Mouse (Mus musculus): ENCODE results near the gene Creb5. TPM values are rescaled to one million over a fixed set of nuclear protein-coding genes. Genes with fewer than 3 reads are reported as not detected.

Gene Creb5
- 1 to 10 TPM; 2.1 to 3.2 TPM for total RNA-seq (2021)
- long read RNA-seq, experiment 1: 0 reads
- long read RNA-seq, experiment 2: 0 reads

GRCm38 (mm10) chr6:53287038-53287561, at the start of gene Creb5:
Gene Creb5 (plus strand): TSS chr6:53287270.
- DNase-seq: peak; percentile 84 to 91

- no peak for DNase-seq
These were observed 27.2 kb upstream of the Creb5 start for GRCm38 (mm10) chr6:53259841-53260240.

GRCm38 (mm10) chr6:53262401-53262800, 24.7 kb upstream of the Creb5 start:
- no peak for DNase-seq

- DNase-seq: no peak
These were observed 20.0 kb upstream of the Creb5 start for GRCm38 (mm10) chr6:53267036-53267435.

GRCm38 (mm10) chr6:53267732-53268505, 19.2 kb upstream of the Creb5 start:
- DNase-seq: no peak

GRCm38 (mm10) chr6:53271216-53271615, 15.9 kb upstream of the Creb5 start:
- no peak for DNase-seq

- DNase-seq: no peak
These were observed 15.4 kb upstream of the Creb5 start for GRCm38 (mm10) chr6:53271636-53272035.

- peak; percentile 28 to 35 for DNase-seq
These were observed 557 bp upstream of the Creb5 start for GRCm38 (mm10) chr6:53286389-53287037.

- peak; percentile 45 to 49 for DNase-seq
These were observed 702 bp downstream of the Creb5 start for GRCm38 (mm10) chr6:53287562-53288381.

- no peak for DNase-seq
These were observed 1.8 kb downstream of the Creb5 start for GRCm38 (mm10) chr6:53288584-53289558.

- DNase-seq: no peak
These were observed 2.6 kb downstream of the Creb5 start for GRCm38 (mm10) chr6:53289659-53290058.

GRCm38 (mm10) chr6:53290215-53290990, 3.3 kb downstream of the Creb5 start:
- DNase-seq: no peak

GRCm38 (mm10) chr6:53292931-53293330, 5.9 kb downstream of the Creb5 start:
- no peak for DNase-seq

GRCm38 (mm10) chr6:53297851-53298250, 10.8 kb downstream of the Creb5 start:
- DNase-seq: no peak

GRCm38 (mm10) chr6:53304201-53304600, 17.1 kb downstream of the Creb5 start:
- no peak for DNase-seq

GRCm38 (mm10) chr6:53306156-53306555, 19.1 kb downstream of the Creb5 start:
- no peak for DNase-seq

GRCm38 (mm10) chr6:53306710-53307109, 19.6 kb downstream of the Creb5 start:
- no peak for DNase-seq

- no peak for DNase-seq
These were observed 21.6 kb downstream of the Creb5 start for GRCm38 (mm10) chr6:53308684-53309083.

- DNase-seq: no peak
These were observed 26.5 kb downstream of the Creb5 start for GRCm38 (mm10) chr6:53313604-53314003.

- no peak for DNase-seq
These were observed 27.1 kb downstream of the Creb5 start for GRCm38 (mm10) chr6:53314126-53314525.
